In the genomic region with DNA sequence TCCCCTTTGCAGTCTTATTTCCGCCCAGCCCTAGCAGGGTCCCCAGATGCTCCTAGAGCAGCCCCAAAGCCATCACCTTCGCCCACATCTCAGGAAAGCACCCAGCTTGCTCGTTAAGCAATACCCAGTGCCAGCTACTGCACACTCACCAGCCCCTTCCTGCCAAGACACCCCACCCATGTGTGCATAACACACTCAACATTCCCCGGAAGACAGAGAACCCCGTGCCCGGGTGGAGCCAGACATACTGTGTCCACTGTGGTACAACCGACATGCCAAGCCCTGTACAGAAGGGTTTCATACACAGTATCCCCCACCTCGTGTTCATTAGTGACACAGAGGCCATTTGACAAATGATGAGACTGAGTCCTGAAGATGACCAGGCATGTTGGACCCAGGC, we compare ENCODE assay signal across 20 mouse cellular contexts.
A peak's percentile ranks its signal among the peaks of the same experiment; 100 is the strongest.
DNase-seq lines count a peak whose midpoint lies in the region; ATAC-seq and TF ChIP-seq lines count a peak whose summit lies in the region.
"Had no signal": no experiment of that assay in that cellular context is flagged by ENCODE, and none has a peak within 500 bp of the region (broad histone marks: within the 10 kb centered on the region; RNA-seq: fewer than 3 reads in every experiment).

No protein-coding gene starts in this region.

- peak overlapping the region; percentile 44 for H3K27ac ChIP-seq in heart, postnatal 0 days (ENCODE audit: low read depth)
- no peak overlapping the region for H3K27ac ChIP-seq in heart, embryonic 12.5 days (ENCODE audit: poor library complexity, severe bottlenecking)
- H3K27ac ChIP-seq in lung, postnatal 0 days (ENCODE audit: low read length), result peak overlapping the region; percentile 91
- H3K27ac ChIP-seq: embryonic facial prominence, embryonic 12.5 days; hindbrain, embryonic 14.5 days; midbrain, embryonic 12.5 days; neural tube, embryonic 12.5 days had no signal

- 75% methylated on average over 8 of the region's 8 CpGs for WGBS in heart, postnatal 0 days
- WGBS in heart, embryonic 12.5 days, result 88% methylated on average over 8 of the region's 8 CpGs
- WGBS in lung, postnatal 0 days, result 37% methylated on average over 8 of the region's 8 CpGs

- peaks cover 81% of the 10 kb centered on the region for H3K36me3 ChIP-seq in heart, postnatal 0 days (replicated peaks; ENCODE audit: control insufficient read depth, insufficient read depth, low read length)
- peaks cover 81% of the 10 kb centered on the region for H3K36me3 ChIP-seq in heart, embryonic 12.5 days
- peaks cover 39% of the 10 kb centered on the region for H3K36me3 ChIP-seq in lung, postnatal 0 days (ENCODE audit: insufficient read depth, low read length)

- peaks cover 27% of the 10 kb centered on the region for H3K4me1 ChIP-seq in heart, postnatal 0 days (ENCODE audit: control insufficient read depth, insufficient read depth)
- H3K4me1 ChIP-seq in heart, embryonic 12.5 days (replicated peaks), result peaks cover 68% of the 10 kb centered on the region
- H3K4me1 ChIP-seq in lung, postnatal 0 days (ENCODE audit: insufficient read depth, low read depth, low read length), result peaks cover 39% of the 10 kb centered on the region
- H3K4me1 ChIP-seq: embryonic facial prominence, embryonic 12.5 days; neural tube, embryonic 12.5 days had no signal

- no peak overlapping the region for H3K4me3 ChIP-seq in heart, postnatal 0 days (ENCODE audit: low read depth, low read length)
- no peak overlapping the region for H3K4me3 ChIP-seq in heart, embryonic 12.5 days
- no peak overlapping the region for H3K4me3 ChIP-seq in lung, postnatal 0 days (ENCODE audit: low read depth, low read length)
- H3K4me3 ChIP-seq: embryonic facial prominence, embryonic 12.5 days; midbrain, embryonic 12.5 days; neural tube, embryonic 12.5 days had no signal

- H3K9ac ChIP-seq in heart, postnatal 0 days (replicated peaks; ENCODE audit: low read depth, low read length), result no peak overlapping the region
- H3K9ac ChIP-seq in heart, embryonic 12.5 days, result no peak overlapping the region
- H3K9ac ChIP-seq in lung, postnatal 0 days (replicated peaks; ENCODE audit: low read depth), result 0 out of 2 replicates have a peak overlapping the region, but pooled peaks have one; percentile 2
- H3K9ac ChIP-seq: embryonic facial prominence, embryonic 12.5 days; hindbrain, embryonic 14.5 days; midbrain, embryonic 12.5 days; neural tube, embryonic 12.5 days had no signal

- ATAC-seq in heart, postnatal 0 days (ENCODE audit: insufficient read depth, low read depth), result no peak
- no peak for ATAC-seq in heart, embryonic 12.5 days (ENCODE audit: insufficient number of reproducible peaks, low FRiP score)
- ATAC-seq in CD4-positive, CD25-positive, alpha-beta regulatory T cell, adult 4 months, result peak; percentile 25
- peak; percentile 40 for ATAC-seq in activated CD4-positive, CD25-positive, alpha-beta regulatory T cell, adult 4 months
- ATAC-seq in lung, postnatal 0 days, result peak; percentile 60
- ATAC-seq: forebrain, embryonic 14.5 days had no signal

- no peak for DNase-seq in heart, postnatal 0 days (ENCODE audit: low spot score)
- DNase-seq in lung, postnatal 0 days (ENCODE audit: low spot score), result peak; percentile 82
- no peak for DNase-seq in adrenal gland, postnatal 14 days
- DNase-seq in ovary, postnatal 36 days (ENCODE audit: low spot score), result no peak
- no peak for DNase-seq in right cerebral cortex, postnatal 4 days
- DNase-seq: adrenal gland, adult 8-10 months; cerebellum, postnatal 10 days; heart, postnatal 14 days; right cerebral cortex, adult 18-20 months; spleen, adult 18-20 months; thymus, adult 18-20 months had no signal

- H3K27me3 ChIP-seq in heart, postnatal 0 days (ENCODE audit: control insufficient read depth, insufficient read depth, low read length), result no peaks in the 10 kb centered on the region
- H3K27me3 ChIP-seq in heart, embryonic 12.5 days (replicated peaks), result no peaks in the 10 kb centered on the region
- H3K27me3 ChIP-seq in lung, postnatal 0 days (replicated peaks; ENCODE audit: insufficient read depth, low read length), result no peaks in the 10 kb centered on the region
- H3K27me3 ChIP-seq: embryonic facial prominence, embryonic 12.5 days; midbrain, embryonic 12.5 days; neural tube, embryonic 12.5 days had no signal

- H3K9me3 ChIP-seq in heart, postnatal 0 days (replicated peaks; ENCODE audit: control insufficient read depth, low read length), result no peaks in the 10 kb centered on the region
- no peaks in the 10 kb centered on the region for H3K9me3 ChIP-seq in heart, embryonic 12.5 days (replicated peaks)
- H3K9me3 ChIP-seq in lung, postnatal 0 days (ENCODE audit: low read length), result no peaks in the 10 kb centered on the region
- H3K9me3 ChIP-seq: embryonic facial prominence, embryonic 12.5 days; midbrain, embryonic 12.5 days; neural tube, embryonic 12.5 days had no signal

- H3K4me2 ChIP-seq in heart, postnatal 0 days (ENCODE audit: low read depth, low read length), result no peak overlapping the region
- H3K4me2 ChIP-seq in heart, embryonic 12.5 days, result no peak overlapping the region
- peak overlapping the region; percentile 29 for H3K4me2 ChIP-seq in lung, postnatal 0 days (replicated peaks; ENCODE audit: low read depth, low read length)
- H3K4me2 ChIP-seq: embryonic facial prominence, embryonic 12.5 days; hindbrain, embryonic 14.5 days; liver, embryonic 11.5 days; midbrain, embryonic 12.5 days; neural tube, embryonic 12.5 days had no signal

- no peak for TF ChIP-seq EP300 in heart, postnatal 0 days (IDR thresholded peaks at IDR 0.05; ENCODE audit: low read depth)
- TF ChIP-seq EP300 in lung, postnatal 0 days (IDR thresholded peaks at IDR 0.05), result peak; percentile 89

- TF ChIP-seq CTCF in heart, postnatal 0 days (IDR thresholded peaks at IDR 0.05; ENCODE audit: low read depth), result no peak
- TF ChIP-seq CTCF in lung, postnatal 0 days (IDR thresholded peaks at IDR 0.05), result no peak

Comparison
In these comparisons a context has a peak if more than half of its experiments do, and no peak if none do; other contexts are left out.
1. ATAC-seq: peak in CD4-positive, CD25-positive, alpha-beta regulatory T cell, adult 4 months (single experiment), activated CD4-positive, CD25-positive, alpha-beta regulatory T cell, adult 4 months (single experiment) and lung, postnatal 0 days (single experiment); none in heart, postnatal 0 days (single experiment) and heart, embryonic 12.5 days (single experiment).